Mouse (Mus musculus): ENCODE results near the gene Efcab6. TPM values are rescaled to one million over a fixed set of nuclear protein-coding genes. Genes with fewer than 3 reads are reported as not detected.

Efcab6 gene
- polyA plus RNA-seq, 1 experiment from 2014 or later = 0.08 TPM

DNA sequence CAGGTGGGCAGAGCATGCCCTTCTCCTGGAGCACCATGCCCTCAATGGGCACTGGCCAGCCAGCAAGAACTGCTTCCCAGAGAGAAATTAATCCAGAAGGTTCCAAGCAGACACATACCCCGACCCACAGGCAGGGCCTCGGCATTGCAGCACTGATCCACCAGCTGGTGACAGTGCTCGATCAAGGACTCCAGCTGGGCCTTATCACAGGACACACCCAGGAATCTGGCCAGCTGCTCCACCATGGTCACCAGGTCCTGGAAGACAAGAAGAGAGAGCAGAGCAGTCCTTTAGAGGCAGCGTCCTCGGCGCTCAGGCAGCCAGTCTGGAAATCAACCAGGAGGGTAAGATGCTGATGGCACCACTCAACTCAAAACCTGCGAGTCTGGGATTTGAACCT, 14.9 kb upstream of the Efcab6 start:
- peaks cover 5% of the 10 kb centered on the region for H3K27me3 ChIP-seq
- no peak overlapping the region for H3K4me3 ChIP-seq
- no peak for ATAC-seq (ENCODE audit: insufficient number of reproducible peaks, insufficient read depth, low FRiP score, low TSS enrichment, low read depth)
- no peaks in the 10 kb centered on the region for H3K4me1 ChIP-seq
- no peaks in the 10 kb centered on the region for H3K9me3 ChIP-seq
- H3K27ac ChIP-seq = no peak overlapping the region
- H3K4me2 ChIP-seq = no peak overlapping the region
- H3K36me3 ChIP-seq = no peaks in the 10 kb centered on the region
- H3K9ac ChIP-seq = no peak overlapping the region
- 82% methylated on average over 7 of the region's 7 CpGs for WGBS

DNA sequence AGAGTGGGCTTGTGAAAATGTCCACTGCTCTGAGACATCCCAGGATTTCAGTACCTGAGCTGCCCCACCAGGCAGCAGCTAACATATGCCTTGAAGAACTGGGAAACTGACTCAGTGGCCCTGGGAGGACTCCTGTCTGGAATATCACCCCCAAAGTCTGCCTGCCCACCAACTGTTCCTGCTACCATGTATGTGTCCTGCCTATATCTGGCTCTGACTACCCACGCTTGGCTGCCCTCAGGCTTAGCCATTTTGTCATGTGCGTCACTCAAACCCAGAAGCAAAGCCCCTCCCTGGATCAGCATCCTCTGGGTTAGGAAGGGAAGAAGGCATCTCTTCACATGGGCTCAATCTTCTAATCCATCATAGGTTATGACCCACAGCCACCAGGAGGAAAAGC, 14.3 kb upstream of the Efcab6 start:
- H3K4me3 ChIP-seq = no peak overlapping the region
- H3K27me3 ChIP-seq = peaks cover 10% of the 10 kb centered on the region
- no peak overlapping the region for H3K4me2 ChIP-seq
- no peak overlapping the region for H3K27ac ChIP-seq
- H3K36me3 ChIP-seq = no peaks in the 10 kb centered on the region
- no peaks in the 10 kb centered on the region for H3K9me3 ChIP-seq
- no peak overlapping the region for H3K9ac ChIP-seq
- H3K4me1 ChIP-seq = peaks cover 5% of the 10 kb centered on the region
- no peak for ATAC-seq (ENCODE audit: insufficient number of reproducible peaks, insufficient read depth, low FRiP score, low TSS enrichment, low read depth)
- WGBS = 83% methylated on average over 2 of the region's 2 CpGs

DNA sequence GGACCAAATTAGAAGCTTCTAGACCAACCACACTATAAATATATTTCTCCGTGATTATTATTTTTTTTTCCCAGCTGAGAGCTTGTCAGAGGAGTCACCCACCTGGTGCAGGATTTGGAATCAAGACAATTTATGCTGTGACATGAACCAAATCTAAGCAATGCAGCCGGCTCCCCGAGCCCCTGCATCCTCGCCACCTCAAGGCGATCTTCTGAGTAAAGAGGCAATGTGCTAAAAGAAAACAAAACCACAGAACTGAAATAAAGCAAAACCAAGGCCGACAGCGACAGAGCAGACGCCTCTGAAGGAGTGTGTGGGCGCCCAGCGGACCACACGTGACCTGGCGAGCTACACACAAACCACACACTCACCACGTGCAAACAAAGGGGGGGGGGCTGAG, 13.5 kb upstream of the Efcab6 start:
- H3K4me1 ChIP-seq = peaks cover 7% of the 10 kb centered on the region
- 83% methylated on average over 13 of the region's 13 CpGs for WGBS
- ATAC-seq (ENCODE audit: insufficient number of reproducible peaks, insufficient read depth, low FRiP score, low TSS enrichment, low read depth) = no peak
- no peak overlapping the region for H3K27ac ChIP-seq
- no peak overlapping the region for H3K9ac ChIP-seq
- no peaks in the 10 kb centered on the region for H3K36me3 ChIP-seq
- H3K4me2 ChIP-seq = no peak overlapping the region
- no peak overlapping the region for H3K4me3 ChIP-seq
- H3K27me3 ChIP-seq = peaks cover 16% of the 10 kb centered on the region
- no peaks in the 10 kb centered on the region for H3K9me3 ChIP-seq

DNA sequence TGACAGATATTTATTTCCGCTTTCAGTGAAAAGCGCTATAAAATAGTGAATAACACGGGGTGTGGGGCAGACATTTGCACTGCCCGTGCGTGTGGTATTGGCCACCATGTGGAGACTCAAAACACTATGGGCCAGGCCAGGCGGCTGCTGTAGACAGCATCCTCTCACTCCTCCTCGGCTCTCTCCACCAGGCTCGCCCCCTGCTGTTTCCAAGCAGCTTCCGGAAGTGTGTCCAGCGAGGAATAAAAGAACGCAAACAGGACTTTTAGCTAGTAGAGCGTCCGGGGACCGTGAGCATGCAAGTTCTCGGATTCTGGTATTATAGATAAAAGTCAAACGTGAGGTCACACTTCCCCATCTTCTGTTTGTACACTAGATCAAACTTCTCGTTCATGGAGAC, 12.0 kb upstream of the Efcab6 start:
- WGBS = 62% methylated on average over 17 of the region's 17 CpGs
- Histone ChIP-seq H3K9me3 (no peaks in the 10 kb centered on the region), H3K4me3 (no peak overlapping the region), H3K27me3 (peaks cover 29% of the 10 kb centered on the region), H3K9ac (no peak overlapping the region), H3K27ac (no peak overlapping the region), H3K4me2 (no peak overlapping the region), H3K36me3 (no peaks in the 10 kb centered on the region), H3K4me1 (peaks cover 7% of the 10 kb centered on the region)
- no peak for ATAC-seq (ENCODE audit: insufficient number of reproducible peaks, insufficient read depth, low FRiP score, low TSS enrichment, low read depth)

DNA sequence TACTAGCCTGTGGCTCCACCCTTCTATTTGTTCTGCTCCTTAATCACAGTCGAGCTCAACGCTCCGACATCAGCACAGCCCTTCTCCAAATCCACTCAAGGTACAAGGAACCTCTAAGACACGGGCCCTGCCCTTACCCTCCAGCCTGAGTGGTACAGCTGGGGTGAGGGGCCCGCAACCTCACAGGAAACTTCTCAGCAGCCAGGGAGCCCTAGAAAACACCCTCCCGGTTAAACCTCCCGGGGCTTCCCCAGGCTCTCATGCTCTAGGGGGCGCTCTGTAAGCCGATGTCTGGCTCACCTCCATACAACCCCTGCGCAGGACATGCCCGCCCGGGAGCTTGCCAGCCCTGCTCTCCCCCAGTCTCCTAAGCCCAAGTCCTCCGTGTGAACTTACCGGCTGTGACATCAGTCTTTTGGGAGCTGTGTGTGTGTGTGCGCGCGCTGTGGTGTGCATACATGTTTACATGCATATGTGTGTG, 9.6 kb upstream of the Efcab6 start:
- Histone ChIP-seq H3K9me3 (no peaks in the 10 kb centered on the region), H3K9ac (no peak overlapping the region), H3K27me3 (peaks cover 48% of the 10 kb centered on the region), H3K27ac (no peak overlapping the region), H3K36me3 (no peaks in the 10 kb centered on the region), H3K4me2 (peak overlapping the region; percentile 30), H3K4me1 (peaks cover 13% of the 10 kb centered on the region), H3K4me3 (no peak overlapping the region)
- 0 out of 2 replicates have a peak, but pooled peaks have one; percentile 17 for ATAC-seq (ENCODE audit: insufficient number of reproducible peaks, insufficient read depth, low FRiP score, low TSS enrichment, low read depth)
- 13% methylated on average over 17 of the region's 17 CpGs for WGBS

DNA sequence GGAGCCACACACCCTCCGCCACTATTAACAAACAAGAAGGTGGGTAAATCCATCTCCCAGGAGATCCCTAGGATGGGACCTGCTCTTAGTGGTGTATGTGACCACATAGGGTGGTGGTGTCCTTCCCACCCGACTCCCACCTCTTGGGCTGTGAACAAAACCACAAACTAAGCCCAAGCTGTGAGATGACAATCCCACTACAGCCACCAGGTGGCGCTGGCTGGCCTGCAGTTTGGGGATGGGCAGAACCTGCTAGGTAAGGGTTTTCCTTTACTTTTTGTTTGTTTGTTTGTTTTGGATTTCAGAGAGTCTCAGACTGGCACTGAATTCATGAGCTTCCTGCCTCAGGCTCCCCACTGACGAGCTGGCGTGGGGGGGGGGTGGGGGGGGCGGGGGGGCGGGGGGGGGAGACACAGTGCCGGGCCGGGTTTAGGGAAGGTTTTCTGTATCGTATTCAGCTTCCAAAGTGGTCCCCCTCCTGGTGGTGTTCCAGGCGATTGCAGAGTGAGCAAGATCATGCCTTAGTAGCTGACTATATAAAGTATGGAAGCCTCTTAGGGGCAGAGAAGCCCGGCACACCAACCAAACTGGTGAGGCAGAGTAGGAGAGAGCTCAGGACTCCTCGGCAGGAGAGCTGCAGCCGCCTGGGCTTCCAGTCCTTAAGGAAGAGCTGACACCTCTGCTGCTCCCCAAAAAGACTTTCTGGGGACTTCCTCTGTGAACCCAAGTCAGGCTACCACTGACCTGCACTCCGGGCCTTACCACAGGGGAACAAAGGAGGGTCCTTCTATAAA, 8.9 kb upstream of the Efcab6 start:
- no peak for ATAC-seq (ENCODE audit: insufficient number of reproducible peaks, insufficient read depth, low FRiP score, low TSS enrichment, low read depth)
- no peak overlapping the region for H3K4me3 ChIP-seq
- WGBS = 7% methylated on average over 14 of the region's 15 CpGs
- H3K27ac ChIP-seq = no peak overlapping the region
- no peak overlapping the region for H3K9ac ChIP-seq
- H3K4me1 ChIP-seq = peaks cover 14% of the 10 kb centered on the region
- H3K4me2 ChIP-seq = peak overlapping the region; percentile 30
- no peaks in the 10 kb centered on the region for H3K9me3 ChIP-seq
- no peaks in the 10 kb centered on the region for H3K36me3 ChIP-seq
- peaks cover 54% of the 10 kb centered on the region for H3K27me3 ChIP-seq

DNA sequence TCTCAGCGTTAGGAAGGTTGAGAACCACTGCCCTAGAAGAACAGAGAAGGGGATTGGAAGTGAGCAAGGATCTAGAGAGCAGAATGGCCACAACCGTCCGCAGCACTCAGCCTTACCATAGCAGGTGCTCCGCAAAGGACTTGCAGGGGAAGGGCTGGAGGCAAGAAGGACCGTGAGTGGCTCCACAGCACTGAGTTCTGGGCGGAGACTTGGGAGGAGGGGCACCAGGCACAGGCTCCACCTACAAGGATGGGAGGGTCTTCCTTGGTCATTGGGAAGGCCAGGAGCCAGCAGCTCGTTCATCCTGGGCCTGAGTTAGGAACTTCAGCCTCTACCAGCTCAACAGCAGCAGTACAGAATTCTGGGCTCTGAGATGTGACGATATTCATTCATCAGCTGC, 7.9 kb upstream of the Efcab6 start:
- Histone ChIP-seq H3K4me1 (peaks cover 14% of the 10 kb centered on the region), H3K27ac (no peak overlapping the region), H3K4me3 (no peak overlapping the region), H3K9ac (no peak overlapping the region), H3K4me2 (no peak overlapping the region), H3K27me3 (peaks cover 65% of the 10 kb centered on the region), H3K36me3 (no peaks in the 10 kb centered on the region), H3K9me3 (no peaks in the 10 kb centered on the region)
- 21% methylated on average over 8 of the region's 8 CpGs for WGBS
- no peak for ATAC-seq (ENCODE audit: insufficient number of reproducible peaks, insufficient read depth, low FRiP score, low TSS enrichment, low read depth)

DNA sequence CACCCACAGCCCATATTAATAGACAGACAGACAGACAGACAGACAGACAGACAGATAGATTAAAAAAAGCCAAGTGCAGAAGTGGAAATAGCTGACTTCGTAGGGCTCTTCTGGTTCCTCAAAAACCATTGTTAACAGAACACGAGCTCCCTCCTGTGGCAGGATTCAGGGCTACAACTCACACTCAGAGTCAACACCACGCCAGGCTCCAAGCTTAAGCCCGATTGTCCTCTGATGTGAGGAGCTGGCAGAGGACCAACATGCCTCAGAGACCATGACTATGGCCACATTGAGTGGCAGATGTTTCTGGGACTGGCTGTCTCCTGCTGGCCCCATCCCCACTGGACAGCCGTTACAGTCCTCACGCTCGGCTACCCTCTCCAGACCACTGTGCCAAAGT, 7.0 kb upstream of the Efcab6 start:
- Histone ChIP-seq H3K36me3 (no peaks in the 10 kb centered on the region), H3K27ac (no peak overlapping the region), H3K9ac (no peak overlapping the region), H3K9me3 (no peaks in the 10 kb centered on the region), H3K4me1 (peaks cover 14% of the 10 kb centered on the region), H3K4me2 (no peak overlapping the region), H3K4me3 (no peak overlapping the region), H3K27me3 (peaks cover 73% of the 10 kb centered on the region)
- WGBS = 25% methylated on average over 7 of the region's 7 CpGs
- ATAC-seq (ENCODE audit: insufficient number of reproducible peaks, insufficient read depth, low FRiP score, low TSS enrichment, low read depth) = no peak

DNA sequence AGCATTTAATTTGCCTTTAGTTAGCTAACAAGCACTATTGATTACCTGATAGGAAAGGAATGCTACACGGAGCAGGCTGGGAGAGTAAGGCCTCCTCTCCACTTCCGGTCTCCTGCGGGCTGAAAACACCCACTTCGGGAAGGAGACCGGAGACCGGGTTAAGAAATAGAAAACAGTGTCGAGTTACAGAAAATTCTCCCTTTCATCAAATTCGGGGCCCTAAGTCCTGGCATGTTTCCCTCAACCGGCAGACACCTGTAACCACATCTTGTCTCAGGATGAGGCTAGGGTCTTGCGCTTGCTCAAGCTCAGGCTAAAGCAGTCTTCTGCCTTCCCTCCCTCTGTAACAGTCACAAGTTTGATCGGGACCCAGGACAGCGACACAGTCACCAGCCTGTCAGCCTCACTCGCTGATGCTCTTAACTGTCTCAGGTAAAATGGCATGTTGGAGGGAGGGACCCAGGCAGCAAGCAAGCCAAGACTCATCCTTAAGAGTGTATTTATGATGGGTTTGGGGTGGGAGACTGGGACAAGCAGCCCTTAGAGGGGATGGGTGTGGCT, 5.0 kb upstream of the Efcab6 start:
- no peaks in the 10 kb centered on the region for H3K36me3 ChIP-seq
- peaks cover 5% of the 10 kb centered on the region for H3K9me3 ChIP-seq
- peaks cover 15% of the 10 kb centered on the region for H3K4me1 ChIP-seq
- H3K4me2 ChIP-seq = peak overlapping the region; percentile 39
- no peak overlapping the region for H3K4me3 ChIP-seq
- H3K9ac ChIP-seq = no peak overlapping the region
- no peak overlapping the region for H3K27ac ChIP-seq
- under 1% methylated on average over 13 of the region's 13 CpGs for WGBS
- no peak for ATAC-seq (ENCODE audit: insufficient number of reproducible peaks, insufficient read depth, low FRiP score, low TSS enrichment, low read depth)
- peaks cover 85% of the 10 kb centered on the region for H3K27me3 ChIP-seq

DNA sequence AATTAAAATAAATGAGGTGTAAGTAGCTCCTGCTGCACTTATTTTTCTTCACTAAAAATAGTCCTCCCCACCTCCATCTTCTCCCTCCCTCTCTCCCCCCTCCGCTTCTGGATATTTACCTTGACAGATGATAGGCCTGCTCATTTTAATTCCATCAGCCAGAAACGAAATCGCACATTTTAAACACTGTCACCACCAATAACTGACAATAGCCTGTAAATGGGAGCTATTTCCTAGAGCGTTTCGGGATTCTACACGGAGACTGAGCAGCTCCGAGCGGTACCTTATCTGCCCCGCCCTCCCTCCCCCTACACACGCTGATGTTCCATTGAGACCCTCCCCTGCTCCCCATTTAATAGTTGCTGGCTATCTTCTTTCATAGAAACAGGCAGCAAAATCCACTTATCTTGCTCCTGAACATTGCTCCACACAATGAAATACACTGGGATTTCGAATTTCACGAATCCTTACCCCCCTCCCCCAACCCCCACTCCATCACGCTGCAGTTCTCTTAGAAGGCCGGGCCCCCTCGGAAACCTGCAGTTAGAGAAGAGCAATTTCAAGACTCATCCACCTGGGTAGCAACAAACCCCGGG, 4.4 kb upstream of the Efcab6 start:
- Histone ChIP-seq H3K4me2 (peak overlapping the region; percentile 39), H3K27ac (no peak overlapping the region), H3K4me1 (peaks cover 15% of the 10 kb centered on the region), H3K27me3 (peaks cover 85% of the 10 kb centered on the region), H3K9me3 (peaks cover 5% of the 10 kb centered on the region), H3K9ac (no peak overlapping the region), H3K36me3 (no peaks in the 10 kb centered on the region), H3K4me3 (no peak overlapping the region)
- no peak for ATAC-seq (ENCODE audit: insufficient number of reproducible peaks, insufficient read depth, low FRiP score, low TSS enrichment, low read depth)
- 8% methylated on average over 16 of the region's 16 CpGs for WGBS

DNA sequence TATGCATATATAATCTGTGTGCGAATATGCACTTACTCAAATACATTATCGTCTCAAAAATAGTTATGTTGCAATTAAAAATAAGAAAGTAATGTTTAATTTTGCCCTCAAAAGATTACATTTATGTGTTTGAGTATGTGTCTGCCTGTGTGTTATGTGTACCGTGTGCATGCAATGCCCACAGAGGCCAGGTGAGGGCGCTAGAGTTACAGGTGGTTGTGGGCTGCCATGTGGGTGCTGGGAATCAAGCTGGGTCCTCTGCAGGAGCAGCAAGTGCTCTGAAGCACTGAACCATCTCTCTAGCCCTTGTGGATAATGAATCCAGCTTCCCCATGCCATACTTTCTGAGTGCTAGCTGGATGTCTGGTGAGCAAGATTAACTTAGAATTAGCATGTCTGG, 522 bp upstream of the Efcab6 start:
- Histone ChIP-seq H3K4me3 (no peak overlapping the region), H3K27ac (no peak overlapping the region), H3K4me2 (no peak overlapping the region), H3K27me3 (peaks cover 69% of the 10 kb centered on the region), H3K36me3 (no peaks in the 10 kb centered on the region), H3K9me3 (peaks cover 5% of the 10 kb centered on the region), H3K9ac (no peak overlapping the region), H3K4me1 (peaks cover 12% of the 10 kb centered on the region)
- ATAC-seq (ENCODE audit: insufficient number of reproducible peaks, insufficient read depth, low FRiP score, low TSS enrichment, low read depth) = no peak
- WGBS = 66% methylated on average over 4 of the region's 4 CpGs

DNA sequence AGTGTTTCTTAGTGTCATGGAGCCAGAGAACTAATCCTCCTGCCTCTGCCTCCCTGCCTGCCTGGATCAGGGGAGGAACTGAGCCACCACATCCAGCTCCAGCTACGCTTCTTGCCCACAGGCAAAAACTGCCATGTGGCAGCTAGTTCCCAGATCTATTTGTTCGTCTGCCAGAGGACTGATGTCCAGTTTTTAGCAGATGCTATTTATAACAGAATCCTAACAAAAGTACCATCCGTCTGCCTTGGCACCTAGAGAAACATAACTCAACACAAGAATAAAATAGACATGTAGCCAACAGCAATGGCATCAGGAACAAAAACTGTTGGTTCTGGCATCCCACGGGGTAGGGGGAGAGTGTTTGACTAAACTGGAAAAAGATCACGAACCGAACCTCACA, 6.3 kb downstream of the Efcab6 start:
- Histone ChIP-seq H3K36me3 (no peaks in the 10 kb centered on the region), H3K4me3 (no peak overlapping the region), H3K27ac (no peak overlapping the region), H3K9me3 (no peaks in the 10 kb centered on the region), H3K4me2 (no peak overlapping the region), H3K9ac (no peak overlapping the region), H3K4me1 (no peaks in the 10 kb centered on the region), H3K27me3 (peaks cover 18% of the 10 kb centered on the region)
- WGBS = 70% methylated on average over 6 of the region's 6 CpGs
- no peak for ATAC-seq (ENCODE audit: insufficient number of reproducible peaks, insufficient read depth, low FRiP score, low TSS enrichment, low read depth)
